In the genomic region with DNA sequence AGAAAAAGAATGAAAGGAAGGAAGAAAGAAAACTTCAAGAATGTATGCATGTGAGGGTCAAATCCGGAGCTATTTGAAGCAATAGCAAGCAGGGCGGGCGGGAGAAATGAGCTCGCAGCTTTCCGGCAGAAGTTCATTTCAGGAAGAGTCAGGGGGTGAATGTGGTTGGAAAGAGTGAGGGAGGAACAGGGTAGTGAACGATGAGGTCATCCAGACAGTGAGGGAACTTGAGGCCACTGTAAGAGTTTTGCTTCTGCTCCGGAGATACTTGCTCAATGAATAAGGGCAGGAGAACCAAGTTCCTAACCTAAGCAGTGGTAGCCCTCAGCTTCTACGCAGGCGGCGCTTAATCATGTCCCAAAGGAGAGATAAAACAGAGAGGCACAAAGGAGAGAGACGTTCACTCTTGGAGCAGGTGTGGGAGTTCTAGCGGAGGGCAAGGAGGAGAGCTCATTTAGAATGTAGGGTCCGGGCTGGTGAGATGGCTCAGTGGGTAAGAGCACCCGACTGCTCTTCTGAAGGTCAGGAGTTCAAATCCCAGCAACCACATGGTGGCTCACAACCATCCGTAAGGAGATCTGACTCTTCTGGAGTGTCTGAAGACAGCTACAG, we compare ENCODE assay signal across 8 mouse cellular contexts. TPM values are rescaled to one million over a fixed set of nuclear protein-coding genes. Genes with fewer than 3 reads are reported as not detected.
DNase-seq lines count a peak whose midpoint lies in the region; ATAC-seq and TF ChIP-seq lines count a peak whose summit lies in the region.

No protein-coding gene starts in this region.

- intact Hi-C loops in left cerebral cortex, postnatal 14 days (cut with DNase I) = no loop called here
- intact Hi-C loops in left cerebral cortex, adult 2 months (cut with DNase I) = loop anchor here (1.0 kb wide), 1 partner anchor 20 kb away; no protein-coding TSS in a partner anchor

- H3K4me3 ChIP-seq in kidney, postnatal 0 days (replicated peaks; ENCODE audit: low read depth, low read length) = no peak overlapping the region
- no peak overlapping the region for H3K4me3 ChIP-seq in bone marrow, adult 2 months (replicated peaks; ENCODE audit: control insufficient read depth, low read depth, low read length)
- no peak overlapping the region for H3K4me3 ChIP-seq in heart, embryonic 16.5 days (ENCODE audit: low read length)
- no peak overlapping the region for H3K4me3 ChIP-seq in midbrain, postnatal 0 days (ENCODE audit: low read depth, low read length)
- H3K4me3 ChIP-seq in left cerebral cortex, adult 2 months = no peak overlapping the region

- peak overlapping the region; percentile 58 for H3K27ac ChIP-seq in kidney, postnatal 0 days
- peak overlapping the region; percentile 38; the same call in 1 of the 2 replicates for H3K27ac ChIP-seq in bone marrow, adult 2 months (ENCODE audit: control insufficient read depth, insufficient read depth, low read depth, low read length, poor library complexity)
- peak overlapping the region; percentile 34; the same call in 1 of the 2 replicates for H3K27ac ChIP-seq in heart, embryonic 16.5 days (ENCODE audit: low read length)
- peak overlapping the region; percentile 76; the same call in 1 of the 2 replicates for H3K27ac ChIP-seq in midbrain, postnatal 0 days (ENCODE audit: low read depth, low read length)
- H3K27ac ChIP-seq in left cerebral cortex, adult 2 months = no peak overlapping the region

- H3K36me3 ChIP-seq in kidney, postnatal 0 days (ENCODE audit: insufficient read depth, low read length) = no peaks in the 10 kb centered on the region
- no peaks in the 10 kb centered on the region for H3K36me3 ChIP-seq in heart, embryonic 16.5 days (ENCODE audit: control insufficient read depth, insufficient read depth)
- H3K36me3 ChIP-seq in midbrain, postnatal 0 days (ENCODE audit: insufficient read depth, low read length) = no peaks in the 10 kb centered on the region

- TF ChIP-seq POLR2A in bone marrow, adult 2 months (IDR thresholded peaks at IDR 0.05; ENCODE audit: borderline replicate concordance, control insufficient read depth, low read depth, low read length) = no peak

- no peak overlapping the region for H3K4me2 ChIP-seq in kidney, postnatal 0 days (ENCODE audit: low read length)
- H3K4me2 ChIP-seq in heart, embryonic 16.5 days (ENCODE audit: low read depth, low read length) = peak overlapping the region; percentile 19
- H3K4me2 ChIP-seq in midbrain, postnatal 0 days (ENCODE audit: low read depth, low read length, poor library complexity, severe bottlenecking) = no peak overlapping the region

- no peaks in the 10 kb centered on the region for H3K9me3 ChIP-seq in kidney, postnatal 0 days (replicated peaks; ENCODE audit: low read length)
- no peaks in the 10 kb centered on the region for H3K9me3 ChIP-seq in heart, embryonic 16.5 days (replicated peaks; ENCODE audit: control insufficient read depth, low read length)
- no peaks in the 10 kb centered on the region for H3K9me3 ChIP-seq in midbrain, postnatal 0 days (ENCODE audit: low read length)

- TF ChIP-seq CTCF in kidney, postnatal 0 days (IDR thresholded peaks at IDR 0.05; ENCODE audit: low read depth) = no peak
- no peak for TF ChIP-seq CTCF in bone marrow, adult 2 months (IDR thresholded peaks at IDR 0.05; ENCODE audit: control insufficient read depth, insufficient read depth, low read length)
- no peak for TF ChIP-seq CTCF in midbrain, postnatal 0 days (IDR thresholded peaks at IDR 0.05)
- no peak for TF ChIP-seq CTCF in left cerebral cortex, adult 2 months (IDR thresholded peaks at IDR 0.05)

- H3K4me1 ChIP-seq in kidney, postnatal 0 days (replicated peaks; ENCODE audit: insufficient read depth, low read length) = peaks cover 59% of the 10 kb centered on the region
- H3K4me1 ChIP-seq in bone marrow, adult 2 months (ENCODE audit: control insufficient read depth, insufficient read depth, low read length) = peaks cover 23% of the 10 kb centered on the region
- peaks cover 66% of the 10 kb centered on the region for H3K4me1 ChIP-seq in heart, embryonic 16.5 days (ENCODE audit: control insufficient read depth, insufficient read depth, low read length)
- peaks cover 18% of the 10 kb centered on the region for H3K4me1 ChIP-seq in midbrain, postnatal 0 days (ENCODE audit: insufficient read depth, low read length)

- no peak overlapping the region for H3K9ac ChIP-seq in kidney, postnatal 0 days (ENCODE audit: low read depth, low read length)
- peak overlapping the region; percentile 45; the same call in 1 of the 2 replicates for H3K9ac ChIP-seq in heart, embryonic 16.5 days (ENCODE audit: low read length)
- H3K9ac ChIP-seq in midbrain, postnatal 0 days (replicated peaks; ENCODE audit: low read length, poor library complexity, severe bottlenecking) = no peak overlapping the region

- ATAC-seq in kidney, postnatal 0 days (replicated peaks; ENCODE audit: low FRiP score, low read depth) = no peak
- ATAC-seq in heart, embryonic 16.5 days (replicated peaks; ENCODE audit: extremely low read depth, insufficient read depth, low FRiP score) = no peak
- no peak for ATAC-seq in midbrain, postnatal 0 days (ENCODE audit: low FRiP score)

- peak; percentile 83 for DNase-seq in kidney, postnatal 0 days (ENCODE audit: low spot score)
- no peak for DNase-seq in kidney, adult 9 months
- DNase-seq in midbrain, postnatal 0 days (ENCODE audit: low spot score) = no peak
- DNase-seq in left cerebral cortex, postnatal 14 days (ENCODE audit: low spot score in 2 of 2) = no peak
- DNase-seq in left cerebral cortex, adult 2 months (ENCODE audit: extremely low spot score in 1 of 2, low spot score in 2 of 2) = no peak
- no peak for DNase-seq in left cerebral cortex, adult 9 months (ENCODE audit: low spot score in 2 of 2)

- WGBS in kidney, postnatal 0 days = 27% methylated on average over 15 of the region's 15 CpGs
- WGBS in bone marrow, adult 2 months = 1% methylated on average over 15 of the region's 15 CpGs
- WGBS in heart, embryonic 16.5 days = 14% methylated on average over 15 of the region's 15 CpGs
- 51% methylated on average over 15 of the region's 15 CpGs for WGBS in midbrain, postnatal 0 days

- H3K27me3 ChIP-seq in kidney, postnatal 0 days (ENCODE audit: insufficient read depth, low read length) = no peaks in the 10 kb centered on the region
- H3K27me3 ChIP-seq in heart, embryonic 16.5 days (ENCODE audit: control insufficient read depth, insufficient read depth, low read length) = no peaks in the 10 kb centered on the region
- no peaks in the 10 kb centered on the region for H3K27me3 ChIP-seq in midbrain, postnatal 0 days (ENCODE audit: insufficient read depth, low read length)

RNA-seq across cellular contexts. Expression of a gene that starts 21.0 kb away (rescaled TPM):
- 27.8 and 30.5 TPM in 2 replicates for polyA plus RNA-seq in kidney, postnatal 0 days (2015; fragmentation: Nextera tagmentation; extraction: Ambion mirVana)
- 13.9 and 25.9 TPM in 2 replicates for polyA plus RNA-seq in bone marrow, adult 2 months (2011; ENCODE audit: insufficient read depth, insufficient read length, low replicate concordance, missing spikeins)
- 17.0 and 19.4 TPM in 2 replicates for polyA plus RNA-seq in heart, embryonic 16.5 days (2015; fragmentation: Nextera tagmentation; extraction: Ambion mirVana)
- 96.6 and 103 TPM in 2 replicates for total RNA-seq in midbrain, postnatal 0 days (2014; rRNA removed)
- 27.8 and 30.4 TPM in 2 replicates for polyA plus RNA-seq in midbrain, postnatal 0 days (2015; fragmentation: Nextera tagmentation; extraction: Ambion mirVana)
- total RNA-seq in left cerebral cortex, postnatal 14 days (2021) = 100 to 1,000 TPM; 103 to 110 TPM
- total RNA-seq in left cerebral cortex, adult 2 months (2021) = 100 to 1,000 TPM; 114 to 121 TPM

RNA-seq across cellular contexts. Expression of a gene that starts 50.5 kb away (rescaled TPM):
- polyA plus RNA-seq in kidney, postnatal 0 days (2015; fragmentation: Nextera tagmentation; extraction: Ambion mirVana) = 96.6 and 105 TPM in 2 replicates
- 14.0 and 18.3 TPM in 2 replicates for polyA plus RNA-seq in bone marrow, adult 2 months (2011; ENCODE audit: insufficient read depth, insufficient read length, low replicate concordance, missing spikeins)
- 95.6 and 101 TPM in 2 replicates for polyA plus RNA-seq in heart, embryonic 16.5 days (2015; fragmentation: Nextera tagmentation; extraction: Ambion mirVana)
- 94.5 and 109 TPM in 2 replicates for total RNA-seq in midbrain, postnatal 0 days (2014; rRNA removed)
- 192 and 194 TPM in 2 replicates for polyA plus RNA-seq in midbrain, postnatal 0 days (2015; fragmentation: Nextera tagmentation; extraction: Ambion mirVana)
- total RNA-seq in left cerebral cortex, postnatal 14 days (2021) = 100 to 1,000 TPM; 103 to 116 TPM
- total RNA-seq in left cerebral cortex, adult 2 months (2021) = 100 to 1,000 TPM; 120 to 129 TPM

RNA-seq across cellular contexts. Expression of a gene that starts 50.6 kb away (rescaled TPM):
- polyA plus RNA-seq in kidney, postnatal 0 days (2015; fragmentation: Nextera tagmentation; extraction: Ambion mirVana) = 47.1 and 50.0 TPM in 2 replicates
- 4.3 and 9.4 TPM in 2 replicates for polyA plus RNA-seq in bone marrow, adult 2 months (2011; ENCODE audit: insufficient read depth, insufficient read length, low replicate concordance, missing spikeins)
- 10.0 and 11.4 TPM in 2 replicates for polyA plus RNA-seq in heart, embryonic 16.5 days (2015; fragmentation: Nextera tagmentation; extraction: Ambion mirVana)
- 5.9 and 6.0 TPM in 2 replicates for total RNA-seq in midbrain, postnatal 0 days (2014; rRNA removed)
- polyA plus RNA-seq in midbrain, postnatal 0 days (2015; fragmentation: Nextera tagmentation; extraction: Ambion mirVana) = 9.5 and 9.8 TPM in 2 replicates
- 1 to 10 TPM; 4.1 to 6.0 TPM for total RNA-seq in left cerebral cortex, postnatal 14 days (2021)
- 1 to 10 TPM; 4.6 to 7.4 TPM for total RNA-seq in left cerebral cortex, adult 2 months (2021)
